Mouse (Mus musculus): ENCODE results near the gene Mllt10.

- TF ChIP-seq CTCF (IDR thresholded peaks at IDR 0.05) (no peak), POLR2A (IDR thresholded peaks at IDR 0.05; ENCODE audit: insufficient read depth, low read depth, low read length) (no peak)
These were observed 22.5 kb upstream of the Mllt10 start for GRCm38 (mm10) chr2:18032538-18032895.
